Mouse (Mus musculus): ENCODE results near the gene Tacc2. TPM values are rescaled to one million over a fixed set of nuclear protein-coding genes. Genes with fewer than 3 reads are reported as not detected.
A peak's percentile ranks its signal among the peaks of the same experiment; 100 is the strongest.
"Not testable (repeated sequence)": the region's sequence is repeated elsewhere in the genome, so short reads cannot be mapped to it uniquely, and the experiment has no call there.

The Tacc2 gene
- 100 to 1,000 TPM; 208 to 286 TPM for total RNA-seq (2021)

DNA sequence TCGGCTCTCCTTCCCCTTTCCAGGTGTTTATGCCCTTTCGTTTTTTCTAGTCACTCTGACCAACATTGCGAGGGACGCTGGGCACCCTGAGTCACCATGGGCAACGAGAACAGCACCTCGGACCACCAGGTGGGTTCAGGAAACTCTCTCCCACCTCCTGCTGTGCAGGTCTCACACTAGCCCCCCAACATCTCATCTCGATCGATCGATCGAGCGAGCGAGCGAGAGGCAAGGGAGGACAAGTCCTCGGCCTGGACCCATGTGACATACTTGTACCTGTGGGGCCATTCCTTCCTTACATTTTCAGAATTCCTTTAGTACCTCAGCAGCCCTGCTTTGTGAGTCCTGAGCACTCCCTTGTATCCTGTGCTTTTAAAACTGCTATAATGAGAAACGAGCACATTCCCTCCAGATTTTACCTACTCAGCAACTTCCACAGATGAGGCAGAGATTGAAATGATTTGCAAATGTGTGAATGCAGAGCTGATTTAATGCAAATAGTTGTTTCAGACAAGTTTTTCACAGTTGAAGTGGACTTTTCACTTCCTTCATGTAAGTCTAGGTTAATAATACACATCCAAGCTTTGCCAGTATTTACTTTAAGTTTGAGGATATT is at the start of gene Tacc2:
TSS of gene Tacc2 (plus strand) at position 51 of the 616 bp plus-strand sequence.
- intact Hi-C loops (cut with DNase I): no loop called here
- DNase-seq: no peak

DNA sequence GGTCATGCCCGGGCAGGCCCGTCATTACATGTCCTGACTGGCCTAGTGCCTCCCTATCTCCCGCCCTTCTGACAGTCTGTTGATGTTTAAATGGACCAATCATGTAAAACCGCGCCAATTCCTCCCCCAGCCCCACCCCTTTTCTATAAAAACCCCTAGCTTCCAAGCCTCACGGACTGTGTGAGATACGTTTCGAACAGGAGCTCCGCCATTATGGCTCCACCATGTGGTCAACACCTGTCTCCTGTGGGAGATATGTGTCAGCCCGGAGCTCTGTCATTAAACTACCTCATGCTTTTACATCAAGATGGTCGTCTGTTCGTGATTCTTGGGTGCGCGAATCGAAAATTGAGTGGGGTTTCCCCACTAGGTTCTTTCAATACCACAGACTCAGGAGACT is 46.1 kb upstream of the Tacc2 start:
- intact Hi-C loops (cut with DNase I): loop anchor here (5.0 kb wide), 2 partner anchors 76 to 141 kb away; no protein-coding TSS in a partner anchor
- DNase-seq: not testable (repeated sequence)

DNA sequence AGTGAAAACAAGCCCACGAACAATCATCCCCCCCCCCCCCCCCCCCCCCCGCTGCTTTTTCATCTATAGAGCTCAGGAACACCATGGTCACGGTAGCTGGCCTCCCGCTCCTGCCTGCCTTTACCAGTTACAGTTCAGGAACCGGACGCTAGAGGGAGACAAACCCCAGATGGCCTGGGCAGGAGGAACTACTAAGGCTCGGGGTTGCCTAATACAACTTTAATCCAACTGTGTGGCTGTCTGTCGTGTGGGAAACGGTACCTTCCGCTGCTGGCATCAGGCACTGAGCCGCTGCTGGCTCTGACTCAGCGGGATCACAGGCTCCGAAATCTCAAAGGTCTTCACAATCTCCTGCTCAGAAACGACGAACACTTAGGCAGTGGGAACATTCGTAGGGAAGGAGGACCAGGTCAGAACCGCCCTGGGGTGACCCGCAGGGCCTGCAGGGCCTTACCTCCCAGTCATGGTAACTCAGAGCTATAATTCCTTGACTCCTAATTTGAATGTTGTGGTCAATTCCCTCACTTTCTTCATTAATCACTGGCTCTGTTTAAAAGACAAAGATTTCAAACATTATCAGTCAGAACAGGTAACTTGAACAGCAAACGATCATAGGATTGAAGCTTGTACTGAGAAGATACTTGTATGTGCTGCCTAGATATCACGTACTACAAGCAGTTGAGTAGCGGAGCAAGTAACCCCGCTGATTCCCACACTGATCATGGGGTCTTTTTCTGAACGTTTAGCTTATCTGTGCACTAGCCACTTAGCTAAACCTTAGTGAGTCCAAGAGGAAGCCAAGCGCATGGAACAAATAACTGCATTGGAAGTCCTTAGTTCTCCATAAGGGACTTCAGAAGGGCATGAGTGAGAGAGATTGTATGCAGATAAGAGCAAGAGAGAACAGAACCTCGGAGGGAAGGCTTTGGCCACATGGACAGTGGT is 43.6 kb upstream of the Tacc2 start:
- DNase-seq: peak; percentile 93 to 97
- intact Hi-C loops (cut with DNase I): loop anchor here (2.0 to 5.0 kb wide), 3 partner anchors 74 to 229 kb away; no protein-coding TSS in a partner anchor

DNA sequence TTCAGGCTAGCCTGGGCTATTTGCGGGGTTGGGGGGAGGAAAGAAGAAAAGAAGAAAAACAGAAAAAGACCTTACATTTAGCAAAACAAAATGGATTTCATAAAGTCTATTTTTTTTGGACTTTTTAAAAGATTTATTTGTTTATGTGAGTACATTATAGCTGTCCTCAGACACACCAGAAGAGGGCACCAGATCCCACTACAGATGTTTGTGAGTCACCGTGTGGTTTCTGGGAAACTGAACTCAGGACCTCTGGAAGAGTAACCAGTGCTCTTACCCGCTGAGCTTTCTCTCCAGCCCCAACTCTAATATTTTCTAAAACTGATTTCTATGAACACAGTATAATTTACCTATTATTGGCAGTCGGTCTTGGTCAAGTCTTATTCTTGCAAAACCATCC is 42.1 kb upstream of the Tacc2 start:
- intact Hi-C loops (cut with DNase I): no loop called here
- DNase-seq: no peak

DNA sequence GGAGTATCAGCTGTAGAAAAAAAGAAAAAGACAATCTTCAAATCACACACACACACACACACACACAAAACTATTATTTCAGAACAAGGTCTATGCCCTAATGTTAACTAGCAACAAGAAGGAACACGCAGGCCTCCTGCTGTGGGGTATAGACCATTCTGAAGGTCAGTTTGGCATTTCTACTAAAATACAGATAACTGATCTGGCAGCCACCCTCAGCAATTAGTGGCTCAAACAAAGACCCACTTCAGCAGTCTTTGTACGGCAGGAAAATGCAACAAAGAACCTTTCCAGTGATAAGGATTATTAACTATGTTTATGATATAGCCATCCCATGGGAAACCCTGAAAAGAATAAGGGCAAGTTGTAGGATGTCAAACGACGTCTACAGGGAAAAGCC is 40.2 kb upstream of the Tacc2 start:
- no peak for DNase-seq
- intact Hi-C loops (cut with DNase I): no loop called here

DNA sequence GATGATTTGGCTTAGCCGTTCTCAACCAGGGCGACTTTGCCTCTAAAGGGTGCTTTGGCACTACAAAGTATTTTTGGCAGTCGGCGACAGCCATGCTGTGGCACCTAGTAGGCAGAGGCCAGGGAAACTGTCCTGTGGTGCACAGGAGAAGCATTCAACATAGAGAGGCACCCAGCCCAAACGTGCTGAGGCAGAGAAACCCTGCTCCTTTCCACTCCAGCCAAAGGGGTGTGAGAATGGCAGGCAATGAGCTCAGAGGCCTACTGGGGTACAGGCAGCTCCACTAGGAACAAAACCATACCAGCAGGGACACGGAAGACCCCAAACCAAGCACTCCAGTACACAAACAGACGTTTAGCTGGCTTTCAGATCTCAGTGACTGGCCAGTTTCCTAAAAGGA is 37.1 kb upstream of the Tacc2 start:
- no peak for DNase-seq
- intact Hi-C loops (cut with DNase I): no loop called here

DNA sequence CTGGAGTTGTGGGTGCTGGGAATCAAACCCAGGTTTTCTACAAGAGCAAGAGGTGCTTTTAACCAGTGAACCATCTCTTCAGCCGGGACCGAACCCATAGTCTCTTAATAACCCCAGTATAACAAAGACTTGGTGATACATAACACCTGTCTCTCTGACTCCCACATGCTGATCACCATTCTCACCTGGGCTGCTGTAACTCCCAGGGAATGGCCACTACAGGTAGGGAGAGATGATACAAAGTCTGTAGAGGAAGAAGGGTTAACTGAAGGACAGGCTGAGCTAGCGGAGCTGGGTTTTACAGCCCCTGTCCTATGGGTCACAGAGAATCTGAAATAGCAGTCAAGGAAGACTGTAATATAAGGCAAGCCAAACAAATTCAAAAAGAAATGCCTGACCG is 34.1 kb upstream of the Tacc2 start:
- no peak for DNase-seq
- intact Hi-C loops (cut with DNase I): no loop called here

DNA sequence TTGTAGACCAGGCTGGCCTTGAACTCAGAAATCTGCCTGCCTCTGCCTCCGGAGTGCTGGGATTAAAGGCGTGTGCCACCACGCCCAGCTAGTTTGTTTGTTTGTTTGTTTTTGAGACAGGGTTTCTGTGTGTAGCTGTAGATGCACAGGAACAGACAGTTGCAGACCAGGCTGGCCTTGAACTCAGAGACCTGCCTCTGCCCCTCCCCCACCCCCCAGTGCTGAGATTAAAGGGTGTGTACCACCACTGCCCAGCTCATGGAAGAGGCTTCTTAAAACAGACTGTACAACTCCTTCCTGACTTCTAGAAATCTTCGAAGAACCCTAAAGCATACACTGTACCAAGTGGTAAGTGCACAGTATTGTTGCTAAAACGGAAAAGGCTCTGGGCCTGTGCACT is 31.8 kb upstream of the Tacc2 start:
- no peak for DNase-seq
- intact Hi-C loops (cut with DNase I): no loop called here

DNA sequence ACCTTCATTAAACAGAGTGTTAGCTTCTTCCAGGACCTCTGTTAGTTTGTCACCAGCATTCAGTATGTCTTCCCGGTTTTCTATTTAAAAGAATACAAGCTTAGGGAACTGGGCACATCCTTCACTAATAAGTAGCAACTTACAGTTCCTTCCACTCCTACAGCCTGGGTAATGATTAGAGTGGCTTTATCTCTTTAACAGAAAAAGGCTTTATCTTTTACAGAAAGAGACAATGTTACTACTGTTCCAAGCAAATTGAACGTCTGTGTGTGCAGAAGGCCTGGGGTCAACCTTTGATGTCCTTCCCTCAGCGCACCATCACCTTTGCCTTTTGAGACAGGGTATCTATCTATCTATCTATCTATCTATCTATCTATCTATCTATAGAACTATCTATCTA is 31.3 kb upstream of the Tacc2 start:
- intact Hi-C loops (cut with DNase I): loop anchor here (2.0 kb wide), 1 partner anchor 25 kb away; the partner anchor contains the start of gene Ate1
- DNase-seq: no peak

DNA sequence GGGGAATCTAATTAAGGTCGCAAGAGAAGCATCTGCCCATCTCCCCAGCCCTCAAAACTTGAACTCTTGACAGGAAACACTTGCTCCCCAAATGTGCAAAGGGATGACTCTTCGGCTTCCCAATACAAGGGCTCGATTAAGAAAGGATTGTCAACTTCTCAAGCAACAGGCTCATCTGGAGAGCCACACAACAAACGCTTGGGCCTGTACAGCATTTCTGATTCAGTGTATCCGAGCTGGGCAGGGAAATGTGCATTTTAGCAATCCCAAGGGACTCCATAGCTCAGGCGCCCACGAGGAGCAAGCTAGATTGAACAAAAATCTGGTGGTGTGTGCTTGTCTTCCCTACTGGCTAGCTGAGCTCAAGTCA is 30.8 kb upstream of the Tacc2 start:
- intact Hi-C loops (cut with DNase I): loop anchor here (2.0 kb wide), 1 partner anchor 26 kb away; the partner anchor contains the start of gene Ate1
- DNase-seq: no peak

DNA sequence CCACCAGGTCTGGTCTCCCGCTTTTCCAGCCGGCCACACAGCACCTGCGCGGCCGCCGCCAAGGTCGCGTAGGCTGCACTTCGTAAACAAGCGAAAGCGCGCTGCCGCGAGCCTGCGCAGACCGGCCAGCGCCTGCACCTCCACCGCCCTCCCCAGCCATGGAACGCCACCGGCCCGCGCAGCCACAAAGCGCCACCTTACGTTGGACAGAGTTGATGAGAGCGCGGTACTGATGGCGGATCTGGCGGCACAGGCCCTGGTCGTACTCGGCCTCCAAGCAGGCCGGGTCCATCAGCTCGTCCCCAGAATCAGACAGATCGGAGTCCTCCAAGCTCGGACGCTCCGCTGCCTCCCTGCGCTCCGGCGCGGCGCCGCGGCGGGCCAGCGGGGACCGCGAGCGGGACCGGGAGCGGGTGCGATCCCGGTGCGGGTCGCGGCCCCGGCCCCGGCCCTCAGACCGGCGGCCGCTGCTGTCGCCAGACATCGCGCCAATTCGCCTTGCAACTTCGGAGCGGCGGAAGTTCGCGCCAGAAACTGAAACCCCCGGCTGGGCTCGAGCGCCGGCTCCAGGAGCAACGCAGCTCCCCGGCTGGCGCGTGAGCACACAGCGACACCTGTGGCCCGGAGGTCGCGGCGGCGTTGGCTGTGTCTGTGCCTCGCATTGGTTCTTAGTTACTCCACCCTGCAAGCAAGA is 30.3 kb upstream of the Tacc2 start:
- peak; percentile 93 to 96 for DNase-seq
- intact Hi-C loops (cut with DNase I): loop anchor here (2.0 kb wide), 1 partner anchor 26 kb away; the partner anchor contains the start of gene Ate1

DNA sequence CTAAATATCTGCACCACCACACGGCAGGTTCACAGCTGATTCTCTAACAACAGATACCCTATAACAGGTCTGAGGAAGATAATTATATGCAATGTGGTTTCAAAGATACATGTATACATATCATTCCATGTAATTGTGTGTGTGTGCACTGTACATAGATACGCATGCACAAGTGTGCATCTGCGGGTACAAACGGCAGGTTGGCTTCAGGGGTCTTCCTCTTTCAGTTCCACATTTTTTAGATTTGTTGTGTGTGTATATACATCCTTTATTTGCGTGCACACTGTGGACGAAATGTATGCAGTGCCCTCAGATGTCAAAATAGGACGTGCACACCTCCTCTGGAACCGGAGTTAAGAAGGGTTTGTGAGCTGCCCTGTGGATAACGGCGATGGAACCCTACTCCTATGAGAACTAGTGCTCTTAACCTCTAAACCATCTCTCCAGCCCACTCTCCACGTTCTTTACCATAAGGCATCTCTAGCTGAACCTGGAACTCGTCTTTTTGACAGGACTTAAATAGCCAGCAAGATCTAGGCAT is 29.5 kb upstream of the Tacc2 start:
- no peak for DNase-seq
- intact Hi-C loops (cut with DNase I): loop anchor here (2.0 kb wide), 1 partner anchor 27 kb away; the partner anchor contains the start of gene Ate1

DNA sequence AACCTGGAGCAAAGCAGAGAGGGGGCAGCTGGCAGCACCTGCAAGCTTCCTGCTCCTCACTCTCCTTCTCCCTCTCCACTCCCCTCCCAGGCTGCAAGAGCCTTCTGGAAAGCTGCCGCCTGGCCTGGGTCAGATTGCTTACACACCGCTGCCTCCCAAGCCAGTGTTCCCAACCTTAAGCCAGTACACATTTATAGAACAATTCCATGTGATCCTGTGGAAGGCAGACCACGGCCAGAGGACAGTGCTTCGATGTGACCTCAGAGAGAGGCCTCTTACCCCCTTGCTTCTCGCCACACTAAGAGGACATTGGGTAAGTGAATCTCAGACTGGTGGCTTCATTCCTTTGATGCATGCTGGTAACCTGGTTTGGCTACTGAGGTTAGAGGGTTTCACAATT is 24.5 kb upstream of the Tacc2 start:
- DNase-seq: peak; percentile 75 to 82
- intact Hi-C loops (cut with DNase I): no loop called here

DNA sequence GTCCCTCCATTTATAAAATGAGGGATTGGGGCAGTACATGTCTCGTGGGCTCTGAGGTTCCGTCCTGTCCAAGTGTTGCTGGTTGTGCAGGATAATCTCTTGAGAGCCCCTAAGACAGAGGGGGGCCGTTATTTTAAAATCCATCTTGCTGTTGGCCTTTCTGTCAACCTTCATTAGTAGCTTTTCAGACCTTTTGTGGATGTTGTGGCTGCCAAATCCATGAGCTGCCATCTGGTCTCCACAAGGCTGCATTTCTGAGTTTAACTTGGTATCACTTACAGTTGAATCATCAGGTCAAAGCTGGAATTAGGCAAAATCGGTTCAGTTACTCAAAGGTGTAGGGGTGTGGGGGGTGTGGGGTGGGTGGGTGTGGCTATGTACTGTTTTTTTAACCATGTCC is 23.9 kb upstream of the Tacc2 start:
- no peak for DNase-seq
- intact Hi-C loops (cut with DNase I): no loop called here

DNA sequence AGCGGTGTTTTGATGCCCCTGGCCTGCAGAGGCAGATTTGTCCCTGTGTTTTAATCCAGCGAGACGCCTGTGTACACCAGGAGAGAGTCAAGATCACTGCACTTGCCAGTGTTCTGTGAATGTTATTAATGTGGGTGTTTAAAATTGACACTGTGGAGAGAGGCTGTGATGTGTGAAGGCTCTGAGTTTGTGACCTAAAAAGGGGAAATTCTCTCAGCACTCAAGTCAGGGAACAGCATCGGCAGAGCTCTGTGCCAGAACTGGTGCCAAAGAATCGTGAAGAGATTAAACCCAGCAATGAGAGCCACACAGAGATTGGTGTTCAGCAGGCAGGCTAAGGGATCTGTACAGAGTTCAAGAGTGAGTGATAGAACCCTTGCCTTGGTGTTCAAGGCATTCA is 21.6 kb upstream of the Tacc2 start:
- intact Hi-C loops (cut with DNase I): loop anchor here (2.0 kb wide), 1 partner anchor 19 kb away; no protein-coding TSS in a partner anchor
- DNase-seq: peak; percentile 44 to 58

DNA sequence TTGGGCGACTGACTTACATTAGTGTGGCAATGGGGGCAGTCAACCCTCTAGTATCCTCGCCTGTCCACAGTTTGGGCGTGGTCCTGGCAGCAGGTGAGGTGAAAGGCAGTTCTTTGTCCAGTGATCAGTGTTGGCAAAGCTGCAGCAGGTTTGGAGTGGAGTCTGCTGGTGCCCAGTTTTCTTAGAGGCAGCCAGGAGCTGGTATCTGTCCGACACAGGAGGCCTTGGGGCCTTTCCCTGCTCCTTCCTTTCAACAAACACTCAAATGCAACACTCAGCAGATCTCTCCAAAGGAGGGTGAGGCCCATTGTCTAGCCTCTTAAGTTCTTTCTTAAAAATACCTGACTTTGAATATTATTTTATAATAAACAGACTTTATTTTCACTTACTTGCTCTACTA is 18.6 kb upstream of the Tacc2 start:
- intact Hi-C loops (cut with DNase I): no loop called here
- peak in 1 of 2 experiments; percentile 17 for DNase-seq

DNA sequence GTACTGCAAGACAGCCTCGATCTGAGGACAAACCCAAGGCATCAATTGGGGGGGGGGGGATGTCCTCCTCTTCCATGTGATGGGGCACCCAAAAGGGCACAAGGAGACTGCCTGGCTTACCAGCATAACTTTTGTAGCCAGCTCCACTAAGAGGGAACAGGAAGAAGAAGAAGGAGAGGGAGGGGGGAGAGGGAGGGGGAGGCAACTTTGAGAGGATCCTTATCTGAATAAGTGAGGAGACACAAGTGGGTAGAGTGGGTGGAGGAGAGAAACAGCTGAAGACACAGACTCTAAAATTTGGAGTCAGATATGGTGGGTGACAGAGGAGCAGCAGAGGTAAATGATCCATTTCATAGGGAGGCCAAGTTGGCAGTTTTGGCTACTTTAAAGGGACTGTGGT is 16.3 kb upstream of the Tacc2 start:
- DNase-seq: no peak
- intact Hi-C loops (cut with DNase I): no loop called here

DNA sequence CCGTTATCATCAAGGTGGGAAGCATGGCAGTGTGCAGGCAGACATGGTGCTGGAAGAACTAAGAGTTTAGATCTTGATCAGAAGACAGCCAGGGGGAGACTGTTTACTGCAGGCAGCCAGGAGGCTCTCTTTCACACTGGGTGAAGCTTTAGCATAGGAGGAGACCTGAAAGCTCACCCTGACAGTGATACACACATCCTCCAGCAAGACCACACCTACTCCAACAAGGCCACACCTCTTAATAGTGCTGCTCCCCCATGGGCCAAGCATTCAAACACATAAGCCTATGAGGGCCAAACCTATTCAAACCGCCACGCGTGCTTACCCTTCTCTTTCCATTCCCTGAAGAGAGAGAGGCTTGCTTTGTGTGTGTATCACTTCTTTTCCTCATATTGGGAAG is 14.0 kb upstream of the Tacc2 start:
- no peak for DNase-seq
- intact Hi-C loops (cut with DNase I): no loop called here

DNA sequence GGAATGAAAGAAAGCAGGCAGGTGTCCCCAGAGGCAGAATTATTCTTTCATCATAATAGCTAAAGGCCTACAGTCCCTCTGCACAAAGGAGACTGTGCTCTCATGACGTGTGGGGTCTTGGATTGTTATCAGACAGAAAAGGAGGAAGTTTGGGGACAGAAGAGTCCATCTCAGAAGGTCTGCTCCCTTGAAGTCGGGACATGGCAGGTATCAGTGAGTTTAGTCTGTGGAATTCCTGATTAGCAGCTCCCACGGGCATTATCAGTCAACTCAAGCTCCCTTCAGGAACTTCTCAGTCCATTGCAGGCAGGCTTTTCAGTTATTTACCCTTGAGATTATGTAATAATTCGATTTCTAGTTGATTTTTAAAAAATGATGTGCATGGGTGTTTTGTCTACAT is 13.4 kb upstream of the Tacc2 start:
- intact Hi-C loops (cut with DNase I): no loop called here
- DNase-seq: no peak

DNA sequence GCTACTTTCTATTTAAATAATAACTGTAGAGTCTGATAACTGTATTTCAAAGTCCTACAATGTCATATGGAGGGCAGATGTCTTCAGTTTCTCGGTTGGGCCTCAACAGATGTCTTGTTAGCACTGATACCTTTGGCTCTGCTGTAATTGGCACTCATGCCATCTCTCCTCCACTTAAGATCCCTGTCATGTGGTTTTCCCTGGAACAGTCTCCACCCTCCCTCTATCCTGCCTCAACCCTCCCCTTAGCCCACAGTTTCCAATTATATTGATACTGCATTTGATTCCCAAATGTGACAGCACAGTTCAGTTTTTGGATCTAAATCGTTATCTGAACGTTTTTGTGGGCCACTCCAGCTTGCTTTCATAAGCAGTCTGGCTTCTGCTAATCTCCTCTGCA is 12.6 kb upstream of the Tacc2 start:
- no peak for DNase-seq
- intact Hi-C loops (cut with DNase I): no loop called here
